Mouse (Mus musculus) stomach, postnatal 0 days (tissue): Measurements from ENCODE around the gene Znrf3.

ENCODE experiments used
- CTCF ChIP-seq: IDR thresholded peaks from 2 replicates; pipeline ENCODE4 v1.5.1; 2016; ENCODE audit warnings: antibody characterized with exemption, low read depth, mild to moderate bottlenecking, moderate library complexity
- EP300 ChIP-seq: optimal IDR thresholded peaks from 2 replicates; pipeline ENCODE3; 2016; ENCODE audit warnings: antibody characterized with exemption

DNA sequence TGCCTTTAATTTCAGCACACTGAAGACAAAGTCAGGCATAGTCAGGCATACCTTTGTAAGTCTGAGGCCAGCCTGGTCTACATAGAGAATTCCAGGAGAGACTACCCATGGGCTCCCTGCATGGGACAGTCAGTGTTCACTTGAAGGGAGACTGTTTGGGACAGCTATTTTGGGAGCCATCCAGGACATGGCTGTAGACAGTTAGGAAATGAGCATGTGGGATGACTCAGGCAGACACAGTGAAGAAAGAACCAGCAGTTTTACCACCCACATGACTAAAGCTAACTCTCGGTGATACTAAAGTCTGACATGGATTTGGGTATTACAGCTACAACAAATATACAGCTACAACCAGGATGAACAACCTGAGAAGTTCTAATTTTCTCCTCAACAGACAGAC, 89.9 kb downstream of the Znrf3 start:
- no peak for TF ChIP-seq CTCF
- no peak for TF ChIP-seq EP300
